Mouse (Mus musculus) left cerebral cortex, adult 2 months (tissue): ENCODE measurements around the gene Car9. TPM values are rescaled to one million over a fixed set of nuclear protein-coding genes. Genes with fewer than 3 reads are reported as not detected.

Source experiments
- DNase-seq, 2 experiments: peaks; one replicate each; pipeline ENCODE4 v3.0.0; 2021 to 2022; ENCODE audit warnings: low spot score in 2 of 2, mixed read lengths in 1 of 2; ENCODE audit errors: extremely low spot score in 1 of 2
- H3K27ac ChIP-seq: fragments of 200-600 bp; 2 replicates; pipeline ENCODE4 v1.8.1; 2022
- H3K4me3 ChIP-seq: fragments of 200-600 bp; 2 replicates; pipeline ENCODE4 v1.8.1; 2022
- CTCF ChIP-seq: fragments of 200-600 bp; IDR thresholded peaks from 2 replicates; pipeline ENCODE4 v1.8.1; 2022; ENCODE audit warnings: antibody characterized with exemption, mild to moderate bottlenecking, moderate library complexity
- intact Hi-C: fragments of 180-260 bp; cut with DNase I; formaldehyde crosslinking; loops from one replicate; pipeline ENCODE4 v1.15.1; 2025
- total RNA-seq, 2 experiments: library from RNA; stranded (reverse); gene quantifications; 2 replicates each; pipeline ENCODE4 v1.2.3; 2021

The Car9 gene
- total RNA-seq, 2 experiments from 2014 or later, result not detected

DNA sequence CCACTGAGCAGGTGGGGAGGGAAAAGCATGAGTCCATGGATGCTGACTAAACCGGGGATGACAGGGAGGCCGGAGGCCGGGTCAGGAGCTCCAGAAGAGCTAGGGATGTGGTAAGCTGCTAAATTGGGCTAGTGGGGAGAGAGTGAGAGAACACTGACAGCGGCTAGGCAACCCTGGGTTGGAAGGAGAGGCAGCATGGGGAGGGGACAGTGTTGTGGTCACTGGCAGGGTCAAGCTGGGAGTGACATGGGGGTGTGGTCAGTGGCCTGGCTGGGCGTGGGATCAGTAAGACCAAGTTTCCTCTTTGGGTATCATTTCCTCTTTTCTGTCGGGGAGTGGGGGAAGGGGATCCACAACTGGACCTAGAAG lies 53.5 kb downstream of the Car9 start:
- no peak for DNase-seq
- H3K27ac ChIP-seq, result peak overlapping the region; percentile 24; the same call in 1 of the 2 replicates
- TF ChIP-seq CTCF, result no peak
- intact Hi-C loops, result loop anchor here (10.0 kb wide), 1 partner anchor 515 kb away; the partner anchor contains the start of gene Fam214b
- H3K4me3 ChIP-seq, result peak overlapping the region; percentile 13; the same call in 1 of the 2 replicates

DNA sequence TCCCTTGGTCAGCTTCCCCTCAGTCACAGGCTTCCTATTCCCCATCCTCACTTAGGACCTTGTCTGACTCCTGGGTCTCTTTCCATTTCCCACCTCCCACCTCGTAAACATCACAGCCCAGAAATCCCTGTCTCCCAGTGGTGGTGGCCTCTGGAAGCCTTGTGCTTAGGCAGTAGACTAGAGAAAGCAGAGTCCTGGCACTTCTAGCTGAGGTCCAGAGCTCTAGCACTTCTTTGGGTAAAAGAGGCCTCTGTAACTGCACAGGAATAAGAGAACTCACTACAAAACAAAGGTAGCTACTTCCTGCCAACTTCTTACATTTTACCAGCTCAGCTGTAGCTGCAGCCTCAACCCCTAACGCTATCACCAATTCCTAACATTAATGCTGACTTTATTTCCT lies 54.2 kb downstream of the Car9 start:
- intact Hi-C loops, result loop anchor here (10.0 kb wide), 1 partner anchor 516 kb away; the partner anchor contains the start of gene Fam214b
- no peak for DNase-seq
- Histone ChIP-seq H3K4me3 (peak overlapping the region; percentile 97), H3K27ac (peak overlapping the region; percentile 99)
- TF ChIP-seq CTCF, result no peak

DNA sequence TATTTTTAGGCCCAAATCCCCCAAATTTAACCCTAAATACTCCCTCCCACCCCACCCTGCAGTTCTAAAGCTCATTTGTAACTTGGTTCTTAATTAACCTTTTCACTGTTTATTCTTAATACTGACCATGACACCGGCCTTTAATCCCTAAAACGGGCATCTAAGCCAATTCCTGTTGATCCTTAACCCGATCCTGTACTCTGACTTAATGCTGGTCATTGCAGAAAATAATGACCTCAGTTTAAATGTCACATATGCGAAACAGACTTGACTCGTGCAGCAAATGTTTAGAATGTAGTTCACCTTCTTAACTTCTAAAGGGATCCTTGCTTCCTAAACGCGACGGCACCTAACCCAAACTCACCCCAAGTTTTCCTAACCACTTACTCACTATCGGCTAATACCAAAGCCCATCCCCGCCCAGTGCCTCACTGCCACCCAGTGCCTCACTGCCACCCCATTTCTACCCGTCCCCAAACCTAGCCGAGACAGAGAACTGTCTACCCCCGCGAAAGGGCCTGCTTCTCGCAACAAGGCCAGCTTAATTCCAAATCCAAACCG lies 54.8 kb downstream of the Car9 start:
- no peak for DNase-seq
- Histone ChIP-seq H3K4me3 (peak overlapping the region; percentile 97), H3K27ac (peak overlapping the region; percentile 99)
- intact Hi-C loops, result loop anchor here (10.0 kb wide), 1 partner anchor 517 kb away; the partner anchor contains the start of gene Fam214b
- TF ChIP-seq CTCF, result no peak

DNA sequence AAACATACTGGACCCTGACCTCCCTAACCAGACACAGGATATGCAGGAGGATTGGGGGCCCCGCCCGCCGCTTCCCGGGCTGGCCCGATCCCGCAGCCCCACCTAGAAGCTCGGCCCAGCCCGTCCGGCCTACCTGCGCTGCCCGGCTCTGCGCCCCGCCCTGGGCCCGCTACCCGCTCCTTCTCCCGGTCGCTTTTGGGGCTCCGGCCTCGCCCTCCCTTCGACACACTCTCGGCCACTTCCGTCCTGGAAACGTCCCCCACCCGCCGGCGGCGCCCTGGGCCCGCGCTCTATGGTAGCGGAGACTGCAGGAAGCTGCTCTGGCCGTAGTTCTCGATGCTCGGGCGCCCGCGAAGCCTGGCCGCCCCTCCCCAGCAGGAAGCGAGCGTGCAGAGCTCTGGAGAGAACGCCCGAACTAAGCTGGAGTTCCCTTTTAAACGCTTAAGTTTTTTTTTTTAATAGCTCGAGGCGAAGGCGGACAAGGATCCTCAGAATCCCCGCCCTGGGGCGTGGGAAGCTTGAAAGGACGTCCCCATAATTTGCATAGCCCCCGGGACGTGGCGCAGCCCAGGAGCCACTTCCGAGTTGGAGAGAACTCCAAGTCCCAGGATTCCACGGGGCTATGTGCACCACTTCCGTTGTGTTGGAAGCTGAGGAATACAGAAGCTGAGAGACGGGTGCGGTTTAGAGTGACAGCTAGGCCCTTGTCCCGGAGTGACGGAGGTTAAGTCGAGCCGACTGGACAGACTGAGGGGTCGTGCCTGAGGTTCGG lies 55.4 kb downstream of the Car9 start, which contains the start of the genes Creb3 and Tln1:
TSS of gene Creb3 (plus strand) at position 336 of the 772 bp plus-strand sequence.
TSS of gene Tln1 (minus strand) at position 695 of the 772 bp plus-strand sequence.
- H3K4me3 ChIP-seq, result peak within 1 kb of the TSS; percentile 97
- H3K27ac ChIP-seq, result peak within 1 kb of the TSS; percentile 99
- intact Hi-C loops, result loop anchor here (1.0 to 10.0 kb wide), 4 partner anchors 16 to 517 kb away; partner anchors contain the start of genes Fam214b, Gba2 and Rgp1
- peak; percentile 91 to 94 for DNase-seq
- TF ChIP-seq CTCF, result no peak; the same call in 1 of the 2 replicates

DNA sequence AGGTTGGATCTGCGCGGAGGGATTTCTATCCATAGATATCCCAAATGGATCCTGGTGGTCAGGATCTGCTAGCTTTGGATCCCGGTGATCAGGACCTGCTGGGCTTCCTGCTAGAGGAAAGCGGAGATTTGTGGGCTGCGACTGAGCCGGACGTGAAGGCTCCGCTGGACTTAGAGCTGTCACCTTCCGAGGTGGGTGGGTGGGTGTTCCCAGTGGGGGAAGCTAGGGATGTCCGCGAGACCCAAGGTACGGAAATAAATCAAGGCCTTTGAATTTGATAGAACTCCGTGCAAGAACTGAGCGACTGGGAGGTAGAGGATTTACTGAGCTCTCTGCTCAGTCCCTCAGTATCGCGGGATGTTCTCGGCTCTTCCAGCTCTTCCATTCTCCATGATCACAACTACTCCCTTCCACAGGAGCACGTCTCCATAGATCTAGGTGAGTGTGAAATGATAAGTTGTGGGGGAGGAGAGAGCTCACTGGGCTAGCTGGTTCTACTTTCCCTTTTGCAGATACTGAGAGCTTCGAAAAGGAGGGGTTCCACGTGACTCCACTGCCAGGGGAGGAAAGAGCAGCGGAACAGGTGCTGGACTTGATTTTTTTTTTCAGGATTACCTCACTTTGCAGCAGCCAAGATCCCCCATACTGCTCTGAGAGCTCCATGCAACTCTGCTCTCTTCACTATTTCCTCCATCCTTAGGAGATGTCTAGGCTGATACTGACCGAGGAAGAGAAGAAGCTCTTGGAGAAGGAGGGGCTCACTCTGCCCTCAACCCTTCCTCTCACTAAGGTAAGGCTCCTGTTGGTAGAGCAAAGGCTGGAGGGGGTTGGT lies 56.2 kb downstream of the Car9 start:
- Histone ChIP-seq H3K4me3 (peak overlapping the region; percentile 97), H3K27ac (peak overlapping the region; percentile 99)
- TF ChIP-seq CTCF, result no peak; the same call in 1 of the 2 replicates
- intact Hi-C loops, result loop anchor here (1.0 to 10.0 kb wide), 4 partner anchors 15 to 518 kb away; partner anchors contain the start of genes Fam214b, Gba2 and Rgp1
- no peak for DNase-seq

Other genes with a start within 250 kb of the Car9 start
- under 1 TPM; 0.09 to 0.54 TPM for gene Atp8b5, start 239.8 kb upstream of the Car9 start, total RNA-seq
- gene Rusc2, start 125.0 kb upstream of the Car9 start, total RNA-seq, result 100 to 1,000 TPM; 137 to 144 TPM
- gene Fam166b, start 77.8 kb upstream of the Car9 start, total RNA-seq, result 1 to 10 TPM in 1 of 2 experiments, under 1 TPM in 1; 0.68 to 1.3 TPM
- gene Tesk1, start 65.0 kb upstream of the Car9 start, total RNA-seq, result 100 to 1,000 TPM; 102 to 103 TPM
- gene Cd72, start 52.3 kb upstream of the Car9 start, total RNA-seq, result 1 to 10 TPM; 1.1 to 1.4 TPM
- not detected for gene Sit1, start 23.2 kb upstream of the Car9 start, total RNA-seq
- 10 to 100 TPM; 28.1 to 31.8 TPM for gene Ccdc107, start 14.1 kb upstream of the Car9 start, total RNA-seq
- gene Arhgef39, start 7.3 kb upstream of the Car9 start, total RNA-seq, result 1 to 10 TPM in 1 of 2 experiments, under 1 TPM in 1; 0.41 to 1.7 TPM
- gene Tpm2, start 16.8 kb downstream of the Car9 start, total RNA-seq, result 1 to 10 TPM; 7.0 to 8.8 TPM
- 10 to 100 TPM; 74.6 to 77.9 TPM for gene Creb3, start 55.4 kb downstream of the Car9 start, total RNA-seq
- 10 to 100 TPM; 50.7 to 52.2 TPM for gene Tln1, start 55.7 kb downstream of the Car9 start, total RNA-seq
- gene Rgp1, start 71.7 kb downstream of the Car9 start, total RNA-seq, result 10 to 100 TPM; 49.6 to 55.4 TPM
- 10 to 100 TPM; 69.2 to 70.6 TPM for gene Gba2, start 71.9 kb downstream of the Car9 start, total RNA-seq
- not detected for gene Msmp, start 77.5 kb downstream of the Car9 start, total RNA-seq
- gene Npr2, start 125.0 kb downstream of the Car9 start, total RNA-seq, result 10 to 100 TPM; 60.9 to 62.0 TPM
- 1 to 10 TPM in 1 of 2 experiments, under 1 TPM in 1; 0.95 to 1.6 TPM for gene Spag8, start 146.6 kb downstream of the Car9 start, total RNA-seq
- gene Hint2, start 149.5 kb downstream of the Car9 start, total RNA-seq, result 10 to 100 TPM; 30.9 to 33.5 TPM
- gene Tmem8b, start 162.0 kb downstream of the Car9 start, total RNA-seq, result 10 to 100 TPM; 63.1 to 66.2 TPM
- 1 to 10 TPM; 1.8 to 2.2 TPM for gene Fam221b, start 162.2 kb downstream of the Car9 start, total RNA-seq
- gene Olfr70, start 193.8 kb downstream of the Car9 start, total RNA-seq, result not detected
- gene Olfr71, start 203.3 kb downstream of the Car9 start, total RNA-seq, result not detected
- gene Hrct1, start 220.2 kb downstream of the Car9 start, total RNA-seq, result 1 to 10 TPM in 1 of 2 experiments, under 1 TPM in 1; 0.87 to 1.1 TPM
- under 1 TPM; 0.63 to 1.00 TPM for gene Spaar, start 223.1 kb downstream of the Car9 start, total RNA-seq